Mouse (Mus musculus) spleen, embryonic (tissue): ENCODE data around the gene Rhbdl2.

ENCODE experiments used
- CTCF ChIA-PET: fragments of 350-600 bp; sonication (Branson Sonifier 250); formaldehyde crosslinking; loops from one replicate; lab custom pipeline; 2022; lab: Charles Lee

Rhbdl2 gene

DNA sequence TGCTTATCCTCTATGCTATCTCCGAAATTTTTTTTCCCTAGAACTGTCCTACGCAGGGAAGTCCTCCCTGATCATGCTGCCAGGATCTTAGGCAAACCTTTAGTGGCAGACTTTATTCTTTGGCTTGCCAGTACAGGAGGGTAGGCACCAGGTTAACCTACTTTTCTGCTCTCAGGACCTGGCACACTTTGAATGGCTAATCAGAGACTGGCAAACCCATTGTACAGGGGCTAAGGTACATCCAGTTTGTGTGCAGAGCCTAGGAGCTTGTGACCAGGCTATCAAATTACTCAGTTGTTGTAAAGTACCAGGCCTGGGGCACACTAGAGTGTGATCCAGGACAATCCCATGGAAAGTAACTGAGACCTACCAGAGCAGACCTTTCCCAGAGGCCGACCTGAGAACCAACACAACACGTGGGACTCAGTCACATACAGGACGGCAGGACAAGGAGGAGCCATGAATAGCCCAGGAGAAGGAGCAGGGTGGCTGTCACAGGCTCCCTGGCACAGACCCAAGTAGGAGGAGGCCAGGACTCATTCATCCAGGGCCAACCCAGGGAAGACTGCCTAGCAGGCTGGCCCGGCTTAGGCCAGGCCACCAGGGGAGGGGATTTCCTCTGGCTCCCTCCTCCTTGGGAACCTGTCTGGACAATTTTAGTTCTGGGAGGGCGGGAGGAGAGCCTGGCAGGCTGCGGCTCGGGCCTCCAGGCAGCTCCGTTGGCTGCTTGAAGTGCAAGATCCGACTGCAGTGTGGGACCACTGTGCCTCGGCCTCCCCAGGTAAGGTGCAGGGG, at the start of gene Rhbdl2:
TSS of gene Rhbdl2 (plus strand) at position 684 of the 795 bp plus-strand sequence.
- CTCF ChIA-PET, result no interaction called here

- CTCF ChIA-PET, result no interaction called here
Measured at GRCm38 (mm10) chr4:123738708-123739107, 49.0 kb upstream of the Rhbdl2 start.

- CTCF ChIA-PET, result no interaction called here
Measured at GRCm38 (mm10) chr4:123742891-123743290, 44.8 kb upstream of the Rhbdl2 start.

DNA sequence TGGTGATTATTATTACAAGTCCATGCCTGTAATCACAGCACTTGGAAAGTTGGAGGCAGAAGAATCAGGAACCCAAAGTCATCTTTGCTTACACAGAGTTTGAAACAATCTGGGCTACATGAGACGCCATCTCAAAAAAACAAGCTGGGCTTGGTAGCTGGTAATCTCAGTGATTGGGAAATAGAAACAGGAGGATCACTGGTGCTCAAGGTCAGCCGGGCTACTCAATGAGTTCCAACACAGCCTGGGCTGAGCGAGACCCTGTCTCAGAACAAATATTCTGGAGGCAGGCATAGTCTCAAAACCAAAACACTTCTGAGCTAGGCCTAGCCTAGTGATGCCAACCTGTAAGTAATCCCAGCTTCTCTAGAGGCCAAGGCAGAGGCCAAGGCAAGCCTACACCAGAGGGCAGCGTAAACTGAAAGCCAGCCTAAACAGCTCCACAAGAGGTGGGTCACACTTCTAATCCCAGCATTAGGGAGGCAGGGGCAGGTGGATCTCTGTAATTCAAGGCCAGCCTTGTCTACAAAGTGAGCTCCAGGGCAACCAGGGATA, 42.4 kb upstream of the Rhbdl2 start:
- CTCF ChIA-PET, result no interaction called here

DNA sequence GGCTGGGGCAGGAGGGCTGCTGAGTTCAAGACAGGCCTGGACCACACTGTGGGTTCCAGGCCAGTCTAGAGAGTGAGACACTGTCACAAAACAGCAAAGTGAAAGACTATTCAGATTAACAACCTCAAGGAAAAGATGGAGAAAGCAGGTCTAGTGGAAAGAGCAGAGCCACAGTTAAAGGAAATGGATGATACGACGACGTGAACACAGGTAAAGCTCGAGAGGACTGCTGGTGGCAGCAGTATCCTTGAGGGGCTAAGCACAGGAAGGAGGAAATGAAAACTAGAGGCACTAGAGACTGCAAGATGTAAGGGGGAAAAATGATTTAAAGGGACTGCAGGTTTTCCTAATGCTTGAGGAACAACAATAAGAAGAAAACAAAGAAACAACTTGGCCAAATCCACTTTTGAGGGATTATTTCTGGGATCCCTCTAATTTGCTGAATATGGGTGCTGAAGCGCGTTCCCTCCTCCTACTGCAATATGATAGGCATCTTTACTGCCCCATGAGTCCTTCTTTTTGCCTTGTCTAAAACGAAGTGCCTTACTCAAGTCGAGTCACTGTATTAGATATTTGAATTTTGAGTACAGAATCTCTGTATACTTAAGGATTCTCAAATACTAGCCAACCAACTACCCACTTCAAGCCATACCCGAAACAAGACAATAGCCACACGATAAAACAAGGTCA, 38.8 kb upstream of the Rhbdl2 start:
- CTCF ChIA-PET, result no interaction called here

DNA sequence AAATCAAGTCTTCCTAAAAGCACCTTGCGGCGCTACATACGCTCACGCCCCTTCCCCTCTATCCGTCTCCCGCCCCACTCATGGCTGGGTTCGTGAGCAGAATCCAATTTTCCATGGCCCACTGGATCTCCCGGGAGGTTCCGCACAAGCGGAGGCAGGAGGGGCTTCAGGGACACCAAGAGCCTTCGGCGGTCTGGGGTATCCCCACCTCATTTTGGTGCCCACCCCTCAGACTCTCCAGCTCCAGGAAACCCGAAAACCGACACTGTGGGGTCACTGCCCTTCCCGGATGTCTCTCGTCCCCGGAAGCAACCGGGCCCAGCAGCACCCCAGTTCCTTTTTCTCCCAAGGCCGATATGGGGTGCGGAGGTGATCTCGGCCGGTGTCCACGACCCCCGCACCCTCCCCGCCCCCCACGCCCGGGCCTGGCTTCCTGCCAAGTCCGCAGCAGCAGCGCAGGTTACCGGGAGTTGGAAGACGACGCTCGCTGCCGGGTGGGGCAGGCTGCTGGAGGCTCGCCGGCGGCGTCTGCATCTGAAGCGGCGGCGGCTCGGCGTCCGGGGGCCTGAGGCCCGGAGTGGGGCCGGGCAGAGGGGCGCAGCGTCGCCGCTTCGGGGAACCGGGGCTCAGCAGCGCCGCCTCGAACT, 38.1 kb upstream of the Rhbdl2 start:
- CTCF ChIA-PET, result no interaction called here

GRCm38 (mm10) chr4:123750152-123750651, 37.5 kb upstream of the Rhbdl2 start, which contains the start of gene Akirin1:
TSS of gene Akirin1 (minus strand) at chr4:123750345.
- CTCF ChIA-PET, result no interaction called here

- CTCF ChIA-PET, result no interaction called here
Measured at GRCm38 (mm10) chr4:123750707-123751312, 36.9 kb upstream of the Rhbdl2 start.

DNA sequence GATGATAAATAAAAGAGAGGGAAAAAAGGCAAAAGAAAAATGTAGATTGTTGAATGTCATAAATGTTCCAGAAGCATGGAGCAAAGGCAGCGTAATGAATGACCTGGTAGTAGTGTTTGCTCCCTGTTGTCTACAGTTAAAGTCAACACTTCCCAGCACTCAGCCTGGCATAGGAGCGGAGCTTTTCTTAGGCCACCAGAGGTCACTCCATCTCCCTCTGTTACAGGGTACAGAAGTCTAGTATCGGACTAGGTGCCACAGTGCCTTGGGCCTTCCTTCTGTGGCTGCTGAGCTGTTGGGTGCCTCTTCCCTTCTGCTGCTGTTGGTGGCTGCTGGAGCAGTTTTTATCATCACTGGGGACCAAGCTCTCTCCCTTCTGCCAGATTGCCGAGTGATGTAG, 29.4 kb upstream of the Rhbdl2 start:
- CTCF ChIA-PET, result no interaction called here

- CTCF ChIA-PET, result no interaction called here
Measured at GRCm38 (mm10) chr4:123765071-123765470, 22.6 kb upstream of the Rhbdl2 start.

DNA sequence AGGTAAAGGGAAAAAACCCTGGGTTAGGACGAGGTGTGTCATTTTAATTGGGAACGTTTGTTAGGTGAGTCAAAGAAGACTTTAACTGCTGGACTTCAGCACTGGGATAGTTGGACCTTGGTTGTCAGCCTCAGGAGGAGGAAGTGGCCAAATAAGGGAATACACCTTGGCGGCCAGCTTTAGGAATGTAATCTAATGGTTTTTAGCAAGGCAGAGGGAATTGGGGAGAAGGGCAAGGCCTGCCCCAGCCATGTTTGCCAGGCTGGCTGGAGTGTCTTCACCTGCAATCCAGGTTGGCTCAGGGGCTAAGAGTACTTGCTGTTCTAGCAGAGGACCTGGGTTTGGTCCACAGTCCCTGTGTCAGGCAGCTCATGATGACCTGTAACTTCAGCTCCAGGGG, 19.9 kb upstream of the Rhbdl2 start:
- CTCF ChIA-PET, result no interaction called here

GRCm38 (mm10) chr4:123768234-123768633, 19.4 kb upstream of the Rhbdl2 start:
- CTCF ChIA-PET, result no interaction called here

- CTCF ChIA-PET, result no interaction called here
Measured at GRCm38 (mm10) chr4:123792666-123793065, 5.0 kb downstream of the Rhbdl2 start.

- CTCF ChIA-PET, result no interaction called here
Measured at GRCm38 (mm10) chr4:123793136-123793535, 5.5 kb downstream of the Rhbdl2 start.

DNA sequence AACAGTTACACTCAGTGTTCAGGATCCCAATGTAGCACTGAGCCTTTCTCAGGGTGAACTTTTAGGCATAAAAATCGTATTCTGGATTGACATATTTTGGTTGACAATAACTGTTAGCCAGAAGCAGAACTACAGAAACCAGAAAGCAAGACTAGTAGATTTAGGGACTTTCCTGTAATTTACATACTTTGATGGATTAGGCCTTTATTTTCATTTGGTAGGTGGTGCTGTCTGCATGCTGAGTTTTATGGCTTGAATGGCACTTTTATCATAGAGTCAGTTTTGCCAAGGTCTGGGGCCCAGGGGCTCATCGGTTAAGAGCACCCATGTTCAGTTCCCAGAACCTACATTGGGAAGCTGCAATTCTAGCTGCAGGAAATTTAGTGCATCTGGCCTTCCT, 7.4 kb downstream of the Rhbdl2 start:
- CTCF ChIA-PET, result interaction anchor here (0.6 kb wide), 1 partner anchor 9 kb away, joined by 10 read pairs; no protein-coding TSS in a partner anchor

DNA sequence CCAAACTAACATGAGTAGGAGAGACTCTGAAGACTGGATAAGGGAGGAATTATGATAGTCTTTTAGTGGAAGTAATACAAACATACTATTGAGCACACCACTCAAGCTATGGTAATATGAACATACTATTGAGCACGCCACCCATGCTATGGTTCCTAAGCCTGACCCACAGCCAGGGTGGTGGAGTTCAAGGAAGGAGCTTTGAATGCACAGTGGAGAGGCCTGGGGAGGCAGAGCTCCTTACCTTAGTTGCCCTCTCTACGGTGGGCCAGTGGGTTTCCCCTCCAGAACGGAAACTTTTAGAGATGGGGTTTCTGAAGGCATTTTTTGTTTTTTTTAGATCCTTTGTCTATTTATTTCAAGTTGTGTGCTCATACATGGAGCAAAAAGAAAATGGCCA, 9.7 kb downstream of the Rhbdl2 start:
- CTCF ChIA-PET, result no interaction called here

- CTCF ChIA-PET, result no interaction called here
Measured at GRCm38 (mm10) chr4:123797856-123798255, 10.2 kb downstream of the Rhbdl2 start.

GRCm38 (mm10) chr4:123803642-123804041, 16.0 kb downstream of the Rhbdl2 start:
- CTCF ChIA-PET, result interaction anchor here (0.6 kb wide), 1 partner anchor 17 kb away, joined by 14 read pairs; no protein-coding TSS in a partner anchor

DNA sequence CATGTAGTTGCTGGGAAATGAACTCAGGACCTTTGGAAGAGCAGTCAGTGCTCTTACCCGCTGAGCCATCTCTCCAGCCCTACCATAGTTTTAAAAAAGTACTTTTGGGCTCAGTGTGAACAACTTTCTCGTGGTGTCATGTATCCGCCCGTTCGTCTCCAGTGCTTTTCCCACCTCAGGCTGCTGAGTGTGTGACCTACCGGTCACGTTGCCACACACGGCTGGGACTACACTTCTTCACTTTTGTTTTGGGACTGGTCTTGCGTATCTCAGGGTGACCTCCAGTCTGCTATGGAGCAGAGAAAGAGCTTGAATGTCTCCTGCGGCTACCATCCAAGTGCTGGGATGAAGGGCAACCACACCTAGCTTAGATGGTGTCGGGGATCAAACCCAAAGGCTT, 20.6 kb downstream of the Rhbdl2 start:
- CTCF ChIA-PET, result no interaction called here

DNA sequence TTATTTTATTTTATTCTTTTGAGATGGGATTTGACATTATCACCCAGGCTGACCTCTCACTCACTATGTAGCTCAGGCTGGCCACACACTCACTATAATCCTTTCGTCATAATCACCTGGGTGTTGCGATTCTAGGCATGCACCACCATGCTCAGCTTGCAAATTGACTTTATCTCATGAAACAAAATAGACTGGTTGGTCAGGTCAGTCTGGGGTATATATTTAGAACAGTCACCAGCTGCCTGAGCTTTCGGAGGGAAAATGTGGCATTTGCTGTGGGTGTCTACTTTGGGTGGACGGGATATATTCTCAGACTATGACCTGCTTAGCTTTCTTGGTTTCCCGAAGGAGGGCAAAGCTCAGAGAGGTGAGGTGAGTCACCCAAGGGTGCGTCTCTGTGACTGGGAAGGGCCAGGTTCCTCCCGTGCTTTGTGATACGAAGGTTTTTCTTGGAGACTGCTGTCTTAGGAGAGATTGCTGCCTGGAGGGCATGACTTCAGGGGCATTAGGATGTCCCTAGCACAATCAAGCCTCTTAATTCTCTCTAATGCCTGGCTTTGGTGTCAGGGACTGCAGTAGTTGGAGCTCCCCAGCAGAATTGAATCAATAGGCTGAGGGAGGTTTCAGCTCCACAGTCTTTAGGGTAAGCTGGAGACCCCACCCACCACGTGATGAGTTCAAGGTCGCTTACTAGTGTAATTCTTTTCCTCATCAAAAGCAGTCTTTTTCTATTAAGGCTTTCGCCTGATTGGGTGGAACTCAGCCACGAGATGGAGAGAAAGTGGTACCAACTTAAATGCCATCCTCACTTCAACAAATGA, 23.0 kb downstream of the Rhbdl2 start:
- CTCF ChIA-PET, result no interaction called here

DNA sequence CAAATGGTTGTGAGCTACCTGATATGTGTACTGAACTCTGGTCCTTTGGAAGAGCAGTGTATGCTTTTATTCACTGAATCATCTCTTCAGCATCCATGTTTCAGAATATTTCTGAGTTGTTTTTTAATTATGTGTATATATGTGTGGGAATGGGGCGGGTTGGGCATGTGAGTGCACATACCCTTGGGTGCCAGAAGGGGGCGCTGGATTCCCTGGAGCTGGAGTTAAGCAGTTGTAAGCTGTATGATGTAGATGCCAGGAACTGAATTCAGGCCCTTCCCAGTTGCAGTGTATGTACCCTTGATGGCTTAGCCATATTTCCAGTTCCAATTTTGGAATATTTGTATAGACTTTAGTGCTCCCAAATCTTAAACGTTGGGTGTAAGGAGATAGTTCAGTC, 24.9 kb downstream of the Rhbdl2 start:
- CTCF ChIA-PET, result no interaction called here
